Mouse (Mus musculus) skeletal muscle tissue, postnatal 0 days (tissue): ENCODE data around the gene Nudt5. TPM values are rescaled to one million over a fixed set of nuclear protein-coding genes. Genes with fewer than 3 reads are reported as not detected.

ENCODE experiments used
- polyA plus RNA-seq: library from polyadenylated mRNA; unstranded; fragments of >200 nt; fragmentation: Nextera tagmentation; extraction: Ambion mirVana; gene quantifications from 2 replicates; pipeline ENCODE4 v1.2.1, GENCODE M21; 2015

The Nudt5 gene
- polyA plus RNA-seq, result 16.7 and 19.1 TPM in 2 replicates

DNA sequence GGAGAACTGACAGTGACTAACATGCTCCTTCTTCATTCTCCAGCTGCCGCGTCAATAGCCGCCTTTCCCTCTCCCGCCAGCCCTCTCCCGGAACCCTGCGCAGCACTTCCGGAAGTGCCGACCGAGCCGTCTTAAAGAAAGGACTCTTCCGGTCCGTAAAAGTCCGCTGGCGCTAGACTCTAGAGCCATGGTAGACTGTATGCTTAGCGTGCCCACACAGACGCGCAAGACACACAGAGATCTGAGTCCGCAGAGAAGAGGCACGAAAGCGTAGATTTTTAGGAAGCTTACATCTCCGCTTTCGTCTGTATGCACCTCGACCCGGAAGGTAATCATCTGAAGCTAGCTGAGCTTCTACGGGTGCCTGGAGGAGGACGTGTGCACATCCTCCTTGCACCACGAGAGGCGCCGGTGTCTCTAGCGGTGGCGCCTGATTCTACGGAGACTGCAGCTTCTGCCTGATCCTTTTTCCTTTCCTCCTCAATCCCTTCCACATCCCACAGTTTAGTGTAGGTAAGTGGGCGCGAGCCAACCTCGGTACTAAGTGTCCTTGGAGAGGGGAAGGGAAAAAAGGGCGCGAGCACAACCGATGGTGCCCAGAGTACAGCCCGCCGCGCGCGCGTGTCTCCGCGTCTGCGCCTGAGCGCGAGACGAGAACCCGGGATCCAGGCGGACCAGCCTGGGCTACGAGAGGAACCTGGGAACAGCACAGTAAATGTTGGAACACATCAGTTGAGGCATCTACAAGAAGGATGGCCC is at the start of gene Nudt5, which contains the start of gene Cdc123:
Nudt5 (plus strand) TSS at position 147 of the 759 bp plus-strand sequence.
Cdc123 (minus strand) TSS at position 292 of the 759 bp plus-strand sequence.

DNA sequence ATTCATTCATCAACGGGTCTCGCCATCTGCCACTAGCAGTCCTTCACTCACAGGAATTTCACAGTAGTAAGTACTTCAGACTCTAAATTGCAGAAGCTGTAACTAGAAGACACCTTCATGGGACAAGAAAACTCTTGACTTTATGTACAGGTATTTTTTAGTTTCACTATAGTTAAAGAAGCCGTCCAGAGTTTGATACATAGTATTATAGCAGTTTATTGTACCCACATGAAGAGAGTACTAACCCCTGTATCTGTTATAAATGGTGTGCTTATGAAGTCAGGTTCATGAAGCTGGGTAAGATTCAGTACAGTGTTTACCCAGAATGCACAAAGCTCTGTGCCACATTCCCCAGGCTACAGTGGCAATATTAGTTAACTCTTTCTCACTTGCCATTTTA is 18.0 kb downstream of the Nudt5 start, which contains the start of gene Gm13199:
Gm13199 (minus strand) TSS at position 101 of the 400 bp plus-strand sequence.

GRCm38 (mm10) chr2:5894843-5895570 is 50.2 kb downstream of the Nudt5 start, which contains the start of gene Sec61a2:
Gene Sec61a2 (minus strand): TSS chr2:5895432.

Other genes with a start within 250 kb of the Nudt5 start
- 1.4 and 2.1 TPM in 2 replicates for gene Camk1d, start 130.5 kb upstream of the Nudt5 start, polyA plus RNA-seq
- 125 and 145 TPM in 2 replicates for gene Cdc123, start 145 bp downstream of the Nudt5 start, polyA plus RNA-seq
- 0.26 and 0.27 TPM in 2 replicates for gene Gm13199, start 17.9 kb downstream of the Nudt5 start, polyA plus RNA-seq
- gene Sec61a2, start 50.4 kb downstream of the Nudt5 start, polyA plus RNA-seq, result 43.5 and 44.9 TPM in 2 replicates
- 0.90 TPM in 2 replicates for gene Dhtkd1, start 97.8 kb downstream of the Nudt5 start, polyA plus RNA-seq
- 3.7 and 4.3 TPM in 2 replicates for gene Upf2, start 106.5 kb downstream of the Nudt5 start, polyA plus RNA-seq